Mouse (Mus musculus) midbrain, embryonic 15.5 days (tissue): ENCODE results near the gene Ttll6. TPM values are rescaled to one million over a fixed set of nuclear protein-coding genes. Genes with fewer than 3 reads are reported as not detected.
"Not testable (repeated sequence)": the region's sequence is repeated elsewhere in the genome, so short reads cannot be mapped to it uniquely, and the experiment has no call there.

Experiments used
- ATAC-seq: fragments of 200-750 bp; cut with Nextera tagmentation; replicated peaks from 2 replicates; pipeline ENCODE4 v1.8.0; 2017; ENCODE audit warnings: moderate TSS enrichment
- H3K27ac ChIP-seq: fragments of 300-500 bp; sonication (generic); 2 replicates; pipeline ENCODE4 v1.5.1; 2015; ENCODE audit warnings: mild to moderate bottlenecking, inconsistent platforms
- H3K27me3 ChIP-seq: fragments of 300-500 bp; sonication (generic); replicated peaks from 2 replicates; pipeline ENCODE4 v1.6.1; 2015; ENCODE audit warnings: inconsistent platforms
- H3K36me3 ChIP-seq: fragments of 300-500 bp; sonication (generic); replicated peaks from 2 replicates; pipeline ENCODE4 v1.6.1; 2015; ENCODE audit warnings: inconsistent platforms
- H3K4me1 ChIP-seq: fragments of 300-500 bp; sonication (generic); 2 replicates; pipeline ENCODE4 v1.6.1; 2015; ENCODE audit warnings: inconsistent platforms
- H3K4me2 ChIP-seq: fragments of 300-500 bp; sonication (generic); 2 replicates; pipeline ENCODE4 v1.6.1; 2015; ENCODE audit warnings: inconsistent platforms, mild to moderate bottlenecking, moderate library complexity
- H3K4me3 ChIP-seq: fragments of 300-500 bp; sonication (generic); 2 replicates; pipeline ENCODE4 v1.5.1; 2015; ENCODE audit warnings: mild to moderate bottlenecking, inconsistent platforms
- H3K9ac ChIP-seq: fragments of 300-500 bp; sonication (generic); 2 replicates; pipeline ENCODE4 v1.6.1; 2015; ENCODE audit warnings: mild to moderate bottlenecking, inconsistent platforms
- H3K9me3 ChIP-seq: fragments of 300-500 bp; sonication (generic); 2 replicates; pipeline ENCODE4 v1.6.1; 2016; ENCODE audit warnings: inconsistent platforms
- WGBS: fragments of 180-500 bp; shearing (Covaris S2); methylation state at CpG from one replicate; pipeline ENCODE4 v1.1.7; 2015; ENCODE audit warnings: mixed read lengths; 5-methylcytosine and 5-hydroxymethylcytosine counted together
- polyA plus RNA-seq: library from polyadenylated mRNA; unstranded; fragments of >200 nt; fragmentation: Nextera tagmentation; extraction: Ambion mirVana; gene quantifications from 2 replicates; pipeline ENCODE4 v1.2.1, GENCODE M21; 2015

Ttll6 gene
- polyA plus RNA-seq, 1 experiment from 2014 or later = 0.26 TPM

- 68% methylated on average over 4 of the region's 4 CpGs for WGBS
Observed at GRCm38 (mm10) chr11:96122806-96123205, 10.8 kb upstream of the Ttll6 start.

GRCm38 (mm10) chr11:96124052-96124914 is 9.3 kb upstream of the Ttll6 start:
- no peak for ATAC-seq
- Histone ChIP-seq H3K4me1 (peaks cover 11% of the 10 kb centered on the region), H3K27me3 (peaks cover 42% of the 10 kb centered on the region), H3K36me3 (no peaks in the 10 kb centered on the region), H3K9me3 (no peaks in the 10 kb centered on the region), H3K4me2 (peak overlapping the region; percentile 83), H3K27ac (no peak overlapping the region), H3K4me3 (peak overlapping the region; percentile 40), H3K9ac (peak overlapping the region; percentile 41)
- 2% methylated on average over 45 of the region's 45 CpGs for WGBS

More at GRCm38 (mm10) chr11:96122806-96123205, 10.8 kb upstream of the Ttll6 start:
- not testable (repeated sequence) for H3K4me2 ChIP-seq, ATAC-seq, H3K9me3 ChIP-seq, H3K4me3 ChIP-seq, H3K27ac ChIP-seq, H3K36me3 ChIP-seq, H3K9ac ChIP-seq
- Histone ChIP-seq H3K4me1 (peaks cover 11% of the 10 kb centered on the region), H3K27me3 (peaks cover 42% of the 10 kb centered on the region)

- no peak for ATAC-seq
- Histone ChIP-seq H3K27me3 (peaks cover 9% of the 10 kb centered on the region), H3K4me1 (peaks cover 3% of the 10 kb centered on the region; the same call in 1 of the 2 replicates), H3K9me3 (no peaks in the 10 kb centered on the region), H3K9ac (no peak overlapping the region), H3K4me2 (no peak overlapping the region), H3K36me3 (no peaks in the 10 kb centered on the region), H3K27ac (no peak overlapping the region), H3K4me3 (no peak overlapping the region)
- WGBS = 69% methylated on average over 10 of the region's 10 CpGs
Observed at GRCm38 (mm10) chr11:96130606-96131005, 3.0 kb upstream of the Ttll6 start.

- no peaks in the 10 kb centered on the region; the same call in 1 of the 2 replicates for H3K27me3 ChIP-seq
- no peaks in the 10 kb centered on the region for H3K9me3 ChIP-seq
- H3K4me2 ChIP-seq = no peak overlapping the region
- 90% methylated on average over 8 of the region's 8 CpGs for WGBS
- H3K9ac ChIP-seq = no peak overlapping the region
- H3K4me3 ChIP-seq = no peak overlapping the region
- H3K4me1 ChIP-seq = peaks cover 3% of the 10 kb centered on the region; the same call in 1 of the 2 replicates
- no peak overlapping the region for H3K27ac ChIP-seq
- H3K36me3 ChIP-seq = no peaks in the 10 kb centered on the region
- ATAC-seq = no peak
Observed at GRCm38 (mm10) chr11:96135847-96136246, 2.3 kb downstream of the Ttll6 start.

GRCm38 (mm10) chr11:96140726-96141175 is 7.2 kb downstream of the Ttll6 start:
- no peak overlapping the region for H3K4me3 ChIP-seq
- no peak overlapping the region for H3K27ac ChIP-seq
- peaks cover 7% of the 10 kb centered on the region for H3K27me3 ChIP-seq
- no peak overlapping the region for H3K9ac ChIP-seq
- WGBS = 59% methylated on average over 4 of the region's 4 CpGs
- no peaks in the 10 kb centered on the region for H3K9me3 ChIP-seq
- H3K36me3 ChIP-seq = no peaks in the 10 kb centered on the region
- no peak for ATAC-seq
- H3K4me1 ChIP-seq = no peaks in the 10 kb centered on the region
- H3K4me2 ChIP-seq = no peak overlapping the region

- no peak overlapping the region for H3K27ac ChIP-seq
- WGBS = 50% methylated on average over 4 of the region's 4 CpGs
- H3K9me3 ChIP-seq = no peaks in the 10 kb centered on the region
- H3K4me1 ChIP-seq = no peaks in the 10 kb centered on the region
- no peak for ATAC-seq
- H3K27me3 ChIP-seq = peaks cover 23% of the 10 kb centered on the region
- no peak overlapping the region for H3K4me3 ChIP-seq
- H3K36me3 ChIP-seq = no peaks in the 10 kb centered on the region
- H3K9ac ChIP-seq = no peak overlapping the region
- H3K4me2 ChIP-seq = no peak overlapping the region
Observed at GRCm38 (mm10) chr11:96143766-96144165, 10.2 kb downstream of the Ttll6 start.

- peak overlapping the region; percentile 29 for H3K4me2 ChIP-seq
- no peak overlapping the region for H3K9ac ChIP-seq
- peak overlapping the region; percentile 2; the same call in 1 of the 2 replicates for H3K4me3 ChIP-seq
- no peak overlapping the region for H3K27ac ChIP-seq
- ATAC-seq = no peak
- 1% methylated on average over 15 of the region's 15 CpGs for WGBS
- H3K27me3 ChIP-seq = peaks cover 25% of the 10 kb centered on the region
- H3K36me3 ChIP-seq = no peaks in the 10 kb centered on the region
- no peaks in the 10 kb centered on the region for H3K9me3 ChIP-seq
- no peaks in the 10 kb centered on the region for H3K4me1 ChIP-seq
Observed at GRCm38 (mm10) chr11:96145622-96146270, 12.2 kb downstream of the Ttll6 start.

GRCm38 (mm10) chr11:96147471-96147870 is 13.9 kb downstream of the Ttll6 start:
- 76% methylated on average over 6 of the region's 6 CpGs for WGBS

GRCm38 (mm10) chr11:96164769-96165168 is 31.2 kb downstream of the Ttll6 start:
- WGBS = 67% methylated on average over 12 of the region's 12 CpGs
- H3K27me3 ChIP-seq = peaks cover 68% of the 10 kb centered on the region
- no peak overlapping the region for H3K27ac ChIP-seq
- H3K9ac ChIP-seq = no peak overlapping the region
- H3K4me1 ChIP-seq = no peaks in the 10 kb centered on the region
- no peak for ATAC-seq
- H3K36me3 ChIP-seq = no peaks in the 10 kb centered on the region
- H3K4me2 ChIP-seq = no peak overlapping the region
- H3K4me3 ChIP-seq = no peak overlapping the region
- no peaks in the 10 kb centered on the region for H3K9me3 ChIP-seq

More at GRCm38 (mm10) chr11:96147471-96147870, 13.9 kb downstream of the Ttll6 start:
- peaks cover 29% of the 10 kb centered on the region for H3K27me3 ChIP-seq
- no peak overlapping the region for H3K27ac ChIP-seq
- H3K9me3 ChIP-seq = no peaks in the 10 kb centered on the region
- no peak overlapping the region for H3K4me3 ChIP-seq
- ATAC-seq = no peak
- no peak overlapping the region for H3K4me2 ChIP-seq
- no peaks in the 10 kb centered on the region for H3K4me1 ChIP-seq
- H3K36me3 ChIP-seq = no peaks in the 10 kb centered on the region
- no peak overlapping the region for H3K9ac ChIP-seq

GRCm38 (mm10) chr11:96168125-96168524 is 34.5 kb downstream of the Ttll6 start:
- H3K4me2 ChIP-seq = no peak overlapping the region
- no peaks in the 10 kb centered on the region for H3K9me3 ChIP-seq
- 43% methylated on average over 9 of the region's 9 CpGs for WGBS
- H3K9ac ChIP-seq = no peak overlapping the region
- H3K27me3 ChIP-seq = peaks cover 97% of the 10 kb centered on the region
- H3K4me3 ChIP-seq = no peak overlapping the region
- no peaks in the 10 kb centered on the region for H3K36me3 ChIP-seq
- no peak overlapping the region for H3K27ac ChIP-seq
- ATAC-seq = no peak
- no peaks in the 10 kb centered on the region for H3K4me1 ChIP-seq

GRCm38 (mm10) chr11:96169016-96169415 is 35.4 kb downstream of the Ttll6 start:
- Histone ChIP-seq H3K9me3 (no peaks in the 10 kb centered on the region), H3K4me3 (no peak overlapping the region), H3K9ac (no peak overlapping the region), H3K4me2 (no peak overlapping the region), H3K27ac (no peak overlapping the region), H3K4me1 (no peaks in the 10 kb centered on the region), H3K27me3 (peaks cover 99% of the 10 kb centered on the region), H3K36me3 (no peaks in the 10 kb centered on the region)
- 11% methylated on average over 7 of the region's 7 CpGs for WGBS
- no peak for ATAC-seq

- Histone ChIP-seq H3K27me3 (peaks cover 99% of the 10 kb centered on the region), H3K4me1 (no peaks in the 10 kb centered on the region), H3K27ac (no peak overlapping the region), H3K9me3 (no peaks in the 10 kb centered on the region), H3K4me2 (no peak overlapping the region), H3K4me3 (no peak overlapping the region), H3K36me3 (no peaks in the 10 kb centered on the region), H3K9ac (no peak overlapping the region)
- ATAC-seq = no peak
- under 1% methylated on average over 20 of the region's 20 CpGs for WGBS
Observed at GRCm38 (mm10) chr11:96170711-96171379, 37.3 kb downstream of the Ttll6 start.
